Mouse (Mus musculus) olfactory bulb, adult 2 months (tissue): ENCODE data around the gene Akap14.

Experiments
- CTCF ChIP-seq: fragments of 200-500 bp; IDR thresholded peaks from 2 replicates; pipeline ENCODE4 v1.5.1; 2012; ENCODE audit warnings: low read depth, mild to moderate bottlenecking, low read length, moderate library complexity; ENCODE audit not compliant: insufficient read depth
- POLR2A ChIP-seq: fragments of 200-500 bp; IDR thresholded peaks from 2 replicates; pipeline ENCODE4 v1.6.1; 2012; ENCODE audit warnings: mild to moderate bottlenecking, low read depth, low read length, moderate library complexity; ENCODE audit not compliant: insufficient read depth

DNA sequence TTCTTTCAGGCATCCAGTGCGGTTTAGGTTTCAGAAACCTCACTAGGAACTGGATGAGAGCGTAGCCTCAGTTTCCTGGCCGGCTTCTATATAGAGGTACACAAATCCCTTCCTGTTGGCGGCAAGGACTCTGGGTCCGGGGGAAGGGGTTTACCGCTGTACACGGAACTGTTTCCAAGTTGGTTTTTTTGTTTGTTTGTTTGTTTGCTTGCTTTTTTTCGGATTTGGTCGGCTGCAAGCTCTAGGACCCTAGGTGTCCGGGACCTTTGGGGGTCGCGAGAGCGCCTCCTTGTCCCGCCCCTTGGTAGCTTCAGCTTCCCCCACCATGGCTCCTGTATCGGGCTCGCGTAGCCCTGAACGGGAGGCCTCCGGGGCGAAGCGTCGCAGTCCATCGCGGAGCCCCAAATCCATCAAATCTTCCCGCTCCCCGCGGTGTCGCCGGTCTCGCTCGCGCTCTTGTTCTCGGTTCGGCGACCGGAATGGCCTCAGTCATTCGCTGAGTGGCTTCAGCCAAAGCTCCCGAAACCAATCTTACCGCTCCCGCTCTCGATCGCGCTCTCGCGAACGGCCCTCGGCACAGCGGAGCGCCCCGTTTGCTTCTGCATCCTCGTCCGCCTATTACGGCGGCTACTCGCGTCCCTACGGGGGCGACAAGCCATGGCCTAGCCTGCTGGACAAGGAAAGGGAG is 41.8 kb downstream of the Akap14 start, which contains the start of gene Nkap:
- TF ChIP-seq CTCF, result no peak
- no peak for TF ChIP-seq POLR2A
